Mouse (Mus musculus): ENCODE measurements around the gene Tas2r134. TPM values are rescaled to one million over a fixed set of nuclear protein-coding genes. Genes with fewer than 3 reads are reported as not detected.

Tas2r134 gene
- polyA plus RNA-seq (2015; fragmentation: Nextera tagmentation; extraction: Ambion mirVana) = not detected in 2 replicates

- WGBS = 79% methylated on average over 4 of the region's 4 CpGs
- H3K27me3 ChIP-seq = no peaks in the 10 kb centered on the region
- no peak within 1 kb of the TSS for H3K9ac ChIP-seq (replicated peaks)
- H3K4me1 ChIP-seq = no peaks in the 10 kb centered on the region
- no peaks in the 10 kb centered on the region for H3K36me3 ChIP-seq
- no peaks in the 10 kb centered on the region for H3K9me3 ChIP-seq
- H3K4me3 ChIP-seq = no peak within 1 kb of the TSS
- H3K4me2 ChIP-seq (replicated peaks) = no peak within 1 kb of the TSS
- H3K27ac ChIP-seq (replicated peaks) = no peak within 1 kb of the TSS
- ATAC-seq (replicated peaks) = no peak
These were observed at the start of gene Tas2r134 for GRCm38 (mm10) chr2:51627211-51627610. Gene Tas2r134, plus strand, starts transcription at chr2:51627511.

GRCm38 (mm10) chr2:51579767-51580166 is 47.5 kb upstream of the Tas2r134 start:
- H3K9me3 ChIP-seq = no peaks in the 10 kb centered on the region
- ATAC-seq (replicated peaks) = no peak
- H3K4me3 ChIP-seq = no peak overlapping the region
- H3K4me2 ChIP-seq (replicated peaks) = no peak overlapping the region
- H3K4me1 ChIP-seq = peaks cover 9% of the 10 kb centered on the region; the same call in 1 of the 2 replicates
- WGBS = 73% methylated on average over 5 of the region's 5 CpGs
- no peaks in the 10 kb centered on the region for H3K27me3 ChIP-seq
- no peak overlapping the region for H3K27ac ChIP-seq (replicated peaks)
- H3K36me3 ChIP-seq = no peaks in the 10 kb centered on the region
- no peak overlapping the region for H3K9ac ChIP-seq (replicated peaks)

DNA sequence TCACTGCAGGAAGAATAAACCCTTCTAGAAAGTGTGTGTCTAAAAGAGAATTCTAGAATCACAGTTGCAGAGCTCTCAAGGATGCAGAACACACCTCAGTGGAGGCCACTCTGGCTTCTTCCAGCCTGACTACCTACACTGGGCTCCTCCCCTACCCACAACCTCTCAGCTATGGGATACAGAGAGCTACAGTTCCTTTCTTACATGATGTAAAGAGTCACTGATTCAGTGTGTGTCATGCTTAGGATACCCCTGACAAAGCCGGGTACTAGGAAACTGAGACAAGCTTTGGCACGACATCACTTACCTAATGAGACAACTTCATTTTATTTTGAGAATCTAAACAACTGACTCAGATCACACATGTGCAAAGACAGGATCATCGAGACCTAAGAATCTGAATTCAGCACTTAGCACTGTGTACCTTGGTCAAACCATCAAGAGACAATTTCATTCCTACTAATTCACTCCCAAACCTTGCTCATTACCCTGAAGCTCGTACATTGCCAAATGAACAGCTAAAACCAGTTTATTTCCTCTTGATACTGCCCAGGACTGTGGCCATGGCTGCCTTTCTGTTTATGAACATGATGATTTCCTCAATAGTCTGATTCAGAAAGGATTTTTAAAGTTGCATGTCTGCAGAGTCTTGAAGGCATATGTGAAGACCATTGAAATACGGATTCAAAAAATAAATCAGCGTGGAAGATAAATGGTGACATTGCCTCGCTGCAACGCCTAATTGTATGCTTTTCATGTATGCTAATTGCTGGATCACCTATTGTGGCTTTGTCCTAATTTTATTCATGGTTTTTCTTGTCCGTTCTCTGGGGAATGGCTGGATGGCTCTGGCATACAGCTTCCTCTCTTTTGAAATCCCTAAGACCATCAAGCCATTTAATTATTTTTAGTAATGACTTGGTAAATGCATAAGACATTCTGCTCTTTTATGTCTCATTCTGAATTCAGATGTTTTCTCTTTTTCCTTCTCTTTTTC is 43.0 kb upstream of the Tas2r134 start:
- no peaks in the 10 kb centered on the region for H3K27me3 ChIP-seq
- no peaks in the 10 kb centered on the region for H3K36me3 ChIP-seq
- H3K4me3 ChIP-seq = no peak overlapping the region
- H3K9ac ChIP-seq (replicated peaks) = no peak overlapping the region
- no peak overlapping the region for H3K27ac ChIP-seq (replicated peaks)
- 19% methylated on average over 9 of the region's 9 CpGs for WGBS
- H3K9me3 ChIP-seq = no peaks in the 10 kb centered on the region
- ATAC-seq (replicated peaks) = peak; percentile 64; the same call in 1 of the 2 replicates
- no peak overlapping the region for H3K4me2 ChIP-seq (replicated peaks)
- peaks cover 9% of the 10 kb centered on the region; the same call in 1 of the 2 replicates for H3K4me1 ChIP-seq

- Histone ChIP-seq H3K4me3 (no peak overlapping the region), H3K9me3 (no peaks in the 10 kb centered on the region), H3K36me3 (no peaks in the 10 kb centered on the region), H3K27ac (replicated peaks) (no peak overlapping the region), H3K4me1 (peaks cover 25% of the 10 kb centered on the region), H3K4me2 (replicated peaks) (no peak overlapping the region), H3K27me3 (no peaks in the 10 kb centered on the region), H3K9ac (replicated peaks) (no peak overlapping the region)
- no peak for ATAC-seq (replicated peaks)
- 80% methylated on average over 4 of the region's 4 CpGs for WGBS
These were observed 39.0 kb upstream of the Tas2r134 start for GRCm38 (mm10) chr2:51588336-51588735.

GRCm38 (mm10) chr2:51588895-51589294 is 38.4 kb upstream of the Tas2r134 start:
- 81% methylated on average over 6 of the region's 6 CpGs for WGBS
- Histone ChIP-seq H3K4me3 (no peak overlapping the region), H3K9me3 (no peaks in the 10 kb centered on the region), H3K9ac (replicated peaks) (no peak overlapping the region), H3K4me1 (peaks cover 25% of the 10 kb centered on the region), H3K27me3 (no peaks in the 10 kb centered on the region), H3K27ac (replicated peaks) (no peak overlapping the region), H3K4me2 (replicated peaks) (no peak overlapping the region), H3K36me3 (no peaks in the 10 kb centered on the region)
- ATAC-seq (replicated peaks) = no peak

DNA sequence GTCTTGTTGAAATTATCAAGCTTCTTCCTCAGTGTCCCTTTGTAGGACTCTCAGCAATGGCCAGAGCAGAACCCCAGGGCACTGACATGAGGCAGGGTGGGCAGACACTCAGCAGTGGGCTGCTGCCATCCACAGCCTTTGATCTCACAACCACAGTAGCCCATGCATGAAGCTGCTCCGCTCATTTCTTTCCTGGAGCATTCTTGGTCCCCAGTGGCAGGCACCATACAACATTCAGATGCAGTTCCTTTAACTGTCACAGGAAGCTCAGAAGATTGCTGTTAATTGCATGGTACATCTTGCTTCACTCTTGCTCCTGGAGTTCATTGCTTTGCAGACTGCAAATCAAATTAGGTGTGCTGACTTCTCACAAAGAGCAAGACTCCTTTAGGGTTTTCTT is 37.7 kb upstream of the Tas2r134 start:
- peaks cover 18% of the 10 kb centered on the region for H3K4me1 ChIP-seq
- H3K9me3 ChIP-seq = no peaks in the 10 kb centered on the region
- no peak overlapping the region for H3K4me3 ChIP-seq
- 17% methylated on average over 1 of the region's 1 CpGs for WGBS
- H3K27me3 ChIP-seq = no peaks in the 10 kb centered on the region
- ATAC-seq (replicated peaks) = no peak
- no peak overlapping the region for H3K27ac ChIP-seq (replicated peaks)
- no peak overlapping the region for H3K9ac ChIP-seq (replicated peaks)
- H3K36me3 ChIP-seq = no peaks in the 10 kb centered on the region
- no peak overlapping the region for H3K4me2 ChIP-seq (replicated peaks)

DNA sequence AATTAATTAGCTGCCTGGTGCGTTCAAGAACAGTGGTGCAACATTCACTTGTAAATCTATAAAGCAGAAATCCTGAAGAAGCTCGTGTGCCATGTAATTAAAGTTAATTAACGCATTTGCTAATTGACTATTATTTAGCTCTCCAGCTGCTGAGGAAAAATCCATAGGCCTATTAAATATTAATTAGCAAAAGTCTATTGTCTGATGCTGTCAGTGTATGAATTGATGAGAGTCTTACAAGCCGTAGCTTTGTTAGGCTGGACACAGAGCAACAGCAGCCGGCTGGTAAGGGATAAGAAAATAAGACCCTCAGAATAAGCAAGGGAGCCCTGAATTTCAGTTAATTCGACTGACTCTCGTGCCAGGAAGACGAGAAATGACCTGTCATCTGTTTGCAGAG is 37.0 kb upstream of the Tas2r134 start:
- no peak overlapping the region for H3K27ac ChIP-seq (replicated peaks)
- no peak overlapping the region for H3K4me3 ChIP-seq
- ATAC-seq (replicated peaks) = 0 out of 2 replicates have a peak, but pooled peaks have one; percentile 38
- no peaks in the 10 kb centered on the region for H3K36me3 ChIP-seq
- H3K9ac ChIP-seq (replicated peaks) = no peak overlapping the region
- no peak overlapping the region for H3K4me2 ChIP-seq (replicated peaks)
- no peaks in the 10 kb centered on the region for H3K27me3 ChIP-seq
- WGBS = 9% methylated on average over 8 of the region's 8 CpGs
- no peaks in the 10 kb centered on the region for H3K9me3 ChIP-seq
- H3K4me1 ChIP-seq = peaks cover 16% of the 10 kb centered on the region

DNA sequence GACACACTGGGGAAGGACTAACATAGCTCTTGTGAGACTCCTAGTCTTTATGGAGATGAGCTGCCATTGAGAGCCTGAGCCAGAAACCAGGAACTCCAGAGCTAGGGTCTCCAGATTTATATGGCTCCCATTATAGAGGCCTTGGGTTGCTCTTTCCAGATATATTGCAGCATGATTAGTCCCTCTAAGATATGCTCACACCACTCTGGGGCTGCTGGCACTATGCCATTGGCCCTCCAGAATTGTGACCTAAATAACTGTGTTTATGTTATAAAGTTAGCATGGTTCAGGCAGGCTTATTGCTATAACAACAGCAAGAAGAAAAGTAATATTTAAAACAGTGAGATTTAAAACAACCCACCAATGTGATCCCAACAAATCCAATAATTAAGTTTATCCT is 35.2 kb upstream of the Tas2r134 start:
- Histone ChIP-seq H3K4me2 (replicated peaks) (no peak overlapping the region), H3K9me3 (no peaks in the 10 kb centered on the region), H3K27me3 (no peaks in the 10 kb centered on the region), H3K9ac (replicated peaks) (no peak overlapping the region), H3K36me3 (no peaks in the 10 kb centered on the region), H3K27ac (replicated peaks) (no peak overlapping the region), H3K4me1 (peaks cover 16% of the 10 kb centered on the region), H3K4me3 (no peak overlapping the region)
- no peak for ATAC-seq (replicated peaks)

DNA sequence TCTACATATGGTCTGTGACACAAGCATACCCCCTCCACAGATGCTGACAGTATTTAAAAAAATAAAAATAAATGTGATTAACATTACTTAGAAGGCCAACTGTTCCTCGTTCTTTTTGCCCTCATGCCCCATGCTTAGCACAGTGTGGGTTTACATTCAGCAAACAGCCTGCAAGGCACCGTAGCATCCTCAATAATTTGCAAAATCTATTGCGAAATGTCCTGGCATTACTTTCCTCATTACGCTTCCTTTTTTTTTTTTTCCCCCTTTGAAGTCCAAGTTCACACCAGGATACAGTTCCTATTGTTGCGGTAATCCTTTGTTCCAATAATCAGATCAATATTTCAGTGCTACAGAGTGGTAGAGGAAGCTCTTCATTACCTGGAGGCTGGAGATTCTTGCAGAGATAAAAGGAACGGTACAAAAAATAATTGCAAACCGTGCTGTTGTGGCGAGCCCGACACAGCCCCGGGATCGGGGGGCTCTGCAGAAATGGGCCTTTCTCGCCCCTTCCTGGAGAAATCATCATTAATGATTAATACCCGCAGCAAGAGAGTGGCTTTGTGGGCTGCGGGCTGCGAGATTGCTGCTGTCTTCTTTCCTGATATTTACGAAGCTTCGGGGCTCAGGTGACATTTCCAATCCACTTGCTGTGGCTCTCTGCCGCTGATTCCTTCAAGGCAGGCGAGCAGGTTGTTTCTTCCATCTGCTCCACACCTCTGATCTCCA is 27.7 kb upstream of the Tas2r134 start:
- Histone ChIP-seq H3K27ac (replicated peaks) (no peak overlapping the region), H3K27me3 (no peaks in the 10 kb centered on the region), H3K4me2 (replicated peaks) (peak overlapping the region; percentile 34), H3K9me3 (no peaks in the 10 kb centered on the region), H3K4me3 (peak overlapping the region; percentile 15; the same call in 1 of the 2 replicates), H3K4me1 (peaks cover 8% of the 10 kb centered on the region), H3K9ac (replicated peaks) (peak overlapping the region; percentile 33; the same call in 1 of the 2 replicates), H3K36me3 (no peaks in the 10 kb centered on the region)
- 45% methylated on average over 19 of the region's 19 CpGs for WGBS
- ATAC-seq (replicated peaks) = peak; percentile 32; the same call in 1 of the 2 replicates

DNA sequence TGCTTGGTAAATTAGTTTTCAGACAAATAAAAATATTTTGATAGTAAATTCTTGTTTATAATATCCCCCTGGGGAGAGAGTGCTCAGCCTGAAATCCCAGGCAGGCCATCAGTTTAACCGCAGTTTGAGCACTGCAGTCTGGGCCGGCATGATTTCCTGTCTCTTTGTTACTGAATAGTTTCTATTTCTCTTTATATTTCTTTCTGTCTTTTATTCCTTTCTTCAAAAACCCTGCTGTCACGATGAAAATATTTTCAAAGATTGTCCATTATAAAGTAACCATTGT is 27.2 kb upstream of the Tas2r134 start:
- H3K36me3 ChIP-seq = no peaks in the 10 kb centered on the region
- peak overlapping the region; percentile 33; the same call in 1 of the 2 replicates for H3K9ac ChIP-seq (replicated peaks)
- peak overlapping the region; percentile 15; the same call in 1 of the 2 replicates for H3K4me3 ChIP-seq
- H3K4me1 ChIP-seq = peaks cover 8% of the 10 kb centered on the region
- no peak for ATAC-seq (replicated peaks)
- no peaks in the 10 kb centered on the region for H3K27me3 ChIP-seq
- 32% methylated on average over 3 of the region's 3 CpGs for WGBS
- no peak overlapping the region for H3K27ac ChIP-seq (replicated peaks)
- H3K4me2 ChIP-seq (replicated peaks) = peak overlapping the region; percentile 34
- no peaks in the 10 kb centered on the region for H3K9me3 ChIP-seq

DNA sequence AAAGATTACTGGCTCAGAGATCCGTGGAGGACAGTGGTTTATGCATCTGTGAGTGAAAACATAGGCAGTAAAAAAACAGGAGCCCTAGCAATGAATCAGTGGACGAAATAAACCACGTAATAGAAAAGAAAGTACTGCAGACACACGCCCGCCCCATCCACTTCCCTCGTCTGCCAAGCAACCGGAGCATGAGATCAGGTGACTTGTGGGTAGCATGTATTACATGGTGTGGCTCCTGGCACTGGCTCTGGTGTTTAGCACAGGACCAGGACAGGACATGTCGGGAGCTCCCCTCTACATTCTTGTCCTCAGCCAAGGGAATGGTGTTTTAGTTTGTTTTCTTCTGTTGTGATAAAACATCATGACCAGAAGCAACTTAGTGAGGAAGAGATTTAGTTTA is 26.4 kb upstream of the Tas2r134 start:
- H3K4me1 ChIP-seq = peaks cover 8% of the 10 kb centered on the region
- H3K9ac ChIP-seq (replicated peaks) = no peak overlapping the region
- ATAC-seq (replicated peaks) = no peak
- no peak overlapping the region for H3K4me3 ChIP-seq
- H3K9me3 ChIP-seq = no peaks in the 10 kb centered on the region
- no peak overlapping the region for H3K4me2 ChIP-seq (replicated peaks)
- 80% methylated on average over 8 of the region's 8 CpGs for WGBS
- H3K27me3 ChIP-seq = no peaks in the 10 kb centered on the region
- H3K27ac ChIP-seq (replicated peaks) = no peak overlapping the region
- H3K36me3 ChIP-seq = no peaks in the 10 kb centered on the region

DNA sequence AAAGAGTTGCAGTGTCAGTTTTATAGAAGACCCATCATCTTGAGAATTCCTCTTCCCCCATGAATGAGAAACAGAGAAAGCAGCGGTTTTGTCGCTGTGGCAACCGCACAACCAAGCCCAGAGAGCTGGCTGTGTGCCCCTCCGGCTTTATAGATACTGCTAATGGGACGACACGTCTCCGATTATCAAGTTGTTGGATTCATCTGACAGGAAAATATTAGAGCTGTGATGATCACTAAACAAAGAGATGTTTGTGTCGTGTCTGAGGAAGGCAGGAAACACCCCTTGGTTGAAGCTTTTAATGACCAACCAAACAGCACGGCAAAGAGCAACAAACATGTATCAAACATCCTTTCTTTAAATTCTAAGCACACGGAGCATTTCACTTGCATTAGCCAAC is 17.0 kb upstream of the Tas2r134 start:
- H3K27me3 ChIP-seq = no peaks in the 10 kb centered on the region
- H3K4me1 ChIP-seq = peaks cover 16% of the 10 kb centered on the region
- peak overlapping the region; percentile 42 for H3K27ac ChIP-seq (replicated peaks)
- H3K4me3 ChIP-seq = peak overlapping the region; percentile 23
- H3K4me2 ChIP-seq (replicated peaks) = peak overlapping the region; percentile 42
- WGBS = 2% methylated on average over 10 of the region's 10 CpGs
- H3K9ac ChIP-seq (replicated peaks) = 0 out of 2 replicates have a peak overlapping the region, but pooled peaks have one; percentile 17
- H3K9me3 ChIP-seq = no peaks in the 10 kb centered on the region
- no peaks in the 10 kb centered on the region for H3K36me3 ChIP-seq
- peak; percentile 72 for ATAC-seq (replicated peaks)
